Mouse (Mus musculus): ENCODE results near the gene A4galt. TPM values are rescaled to one million over a fixed set of nuclear protein-coding genes. Genes with fewer than 3 reads are reported as not detected.

Gene A4galt
- total and polyA plus RNA-seq, 3 experiments = not detected

DNA sequence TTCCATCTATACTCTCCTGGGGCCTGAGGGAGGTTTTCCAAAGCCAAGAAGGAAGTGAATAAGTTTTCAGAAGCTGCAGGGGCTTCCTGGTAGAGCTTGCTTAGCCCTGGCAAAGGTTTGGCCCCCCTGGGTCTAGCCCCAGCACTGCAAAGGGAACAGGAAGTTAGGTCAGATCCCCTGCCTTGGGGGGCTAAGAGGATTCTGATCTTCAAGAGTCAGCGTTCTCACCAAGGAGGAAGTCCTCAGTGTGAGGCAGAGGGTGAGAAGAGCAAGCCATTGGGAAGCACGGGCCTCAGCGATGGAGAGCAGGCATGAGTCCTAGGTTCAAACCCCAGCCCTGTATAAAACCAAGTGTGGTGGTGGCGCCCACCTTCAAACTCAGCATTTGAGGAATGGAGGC lies 4.9 kb upstream of the A4galt start:
- TF ChIP-seq NELFE (IDR thresholded peaks at IDR 0.05; ENCODE audit: low read depth, low read length) (no peak), POLR2AphosphoS2 (IDR thresholded peaks at IDR 0.05; ENCODE audit: low read length) (no peak), BHLHE40 (IDR thresholded peaks at IDR 0.05; ENCODE audit: borderline replicate concordance, low read depth, low read length) (no peak), GABPA (IDR thresholded peaks at IDR 0.05; ENCODE audit: low read depth, low read length) (no peak), RAD21 (IDR thresholded peaks at IDR 0.05; ENCODE audit: low read depth, low read length) (no peak), MYB (IDR thresholded peaks at IDR 0.05; ENCODE audit: low read depth, low read length) (no peak), USF1 (IDR thresholded peaks at IDR 0.05; ENCODE audit: low read depth, low read length) (no peak), CHD2 (IDR thresholded peaks at IDR 0.05; ENCODE audit: low read length) (no peak), POLR2AphosphoS5 (IDR thresholded peaks at IDR 0.05; ENCODE audit: borderline replicate concordance, low read depth, low read length) (no peak), NRF1 (IDR thresholded peaks at IDR 0.05; ENCODE audit: insufficient read depth, low read depth, low read length, poor library complexity, severe bottlenecking) (no peak), MAFK (IDR thresholded peaks at IDR 0.05; ENCODE audit: borderline replicate concordance, low read depth, low read length) (no peak), USF2 (IDR thresholded peaks at IDR 0.05; ENCODE audit: borderline replicate concordance in 1 of 2, insufficient read depth in 1 of 2, low read depth in 1 of 2, low read length in 2 of 2) (no peak), E2F4 (IDR thresholded peaks at IDR 0.05; ENCODE audit: borderline replicate concordance, low read depth, low read length) (no peak), UBTF (IDR thresholded peaks at IDR 0.05; ENCODE audit: borderline replicate concordance, insufficient read depth, low read depth, low read length) (no peak), POLR2A (IDR thresholded peaks at IDR 0.05; ENCODE audit: control insufficient read depth in 1 of 2, insufficient read depth in 1 of 2, low read depth in 1 of 2, low read length in 2 of 2, poor library complexity in 1 of 2) (no peak), EP300 (IDR thresholded peaks at IDR 0.05; ENCODE audit: low read depth in 1 of 2, low read length in 2 of 2) (no peak)
- Histone ChIP-seq H3K27me3 (ENCODE audit: control insufficient read depth in 1 of 2, insufficient read depth in 2 of 2, low read length in 2 of 2) (peaks cover 0 to 4% of the 10 kb centered on the region in 2 experiments; a peak in 2 of 4 replicates), H3K27ac (ENCODE audit: control insufficient read depth, low read depth, low read length) (no peak overlapping the region), H3K4me3 (ENCODE audit: control insufficient read depth in 1 of 2, insufficient read depth in 1 of 2, low read depth in 2 of 2, low read length in 2 of 2) (no peak overlapping the region), H3K4me1 (ENCODE audit: control insufficient read depth in 1 of 2, insufficient read depth in 2 of 2, low read length in 2 of 2) (peaks cover 0 to 4% of the 10 kb centered on the region in 2 experiments; a peak in 1 of 4 replicates), H3K9me3 (replicated peaks; ENCODE audit: insufficient read depth, low read length) (no peaks in the 10 kb centered on the region), H3K36me3 (ENCODE audit: control insufficient read depth in 1 of 2, insufficient read depth in 2 of 2, low read length in 2 of 2) (no peaks in the 10 kb centered on the region), H3K9ac (ENCODE audit: control insufficient read depth, low read depth, low read length, poor library complexity, severe bottlenecking) (no peak overlapping the region), H3K79me2 (ENCODE audit: control insufficient read depth, insufficient read depth, low read length, poor library complexity) (no peaks in the 10 kb centered on the region)
- no peak for DNase-seq (ENCODE audit: low read depth, low spot score)

DNA sequence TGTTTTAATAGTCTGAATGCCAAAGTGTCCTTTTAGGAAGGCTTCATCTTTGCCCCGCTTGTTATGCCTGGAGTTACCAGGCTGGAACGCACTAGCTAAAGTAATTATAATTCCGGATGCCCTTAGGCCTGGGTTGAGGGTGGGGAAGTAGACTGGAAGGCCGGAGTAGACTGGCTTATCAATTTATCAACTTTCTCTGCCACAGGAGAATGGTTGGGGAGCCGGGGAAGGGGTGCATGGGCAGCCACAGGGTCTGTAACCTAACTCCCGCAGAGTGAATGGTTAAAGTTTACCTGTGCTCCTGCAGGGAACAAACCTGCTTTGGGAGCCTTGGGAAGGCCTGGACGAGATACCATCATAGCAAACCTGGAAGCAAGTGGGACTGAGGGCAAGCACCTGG lies 4.4 kb upstream of the A4galt start:
- no peaks in the 10 kb centered on the region for H3K9me3 ChIP-seq (replicated peaks; ENCODE audit: insufficient read depth, low read length)
- DNase-seq (ENCODE audit: low read depth, low spot score) = no peak
- H3K79me2 ChIP-seq (ENCODE audit: control insufficient read depth, insufficient read depth, low read length, poor library complexity) = no peaks in the 10 kb centered on the region
- no peak overlapping the region for H3K27ac ChIP-seq (ENCODE audit: control insufficient read depth, low read depth, low read length)
- H3K4me3 ChIP-seq (ENCODE audit: control insufficient read depth in 1 of 2, insufficient read depth in 1 of 2, low read depth in 2 of 2, low read length in 2 of 2) = no peak overlapping the region
- H3K36me3 ChIP-seq (ENCODE audit: control insufficient read depth in 1 of 2, insufficient read depth in 2 of 2, low read length in 2 of 2) = no peaks in the 10 kb centered on the region
- no peak overlapping the region for H3K9ac ChIP-seq (ENCODE audit: control insufficient read depth, low read depth, low read length, poor library complexity, severe bottlenecking)
- H3K27me3 ChIP-seq (ENCODE audit: control insufficient read depth in 1 of 2, insufficient read depth in 2 of 2, low read length in 2 of 2) = peaks cover 0 to 4% of the 10 kb centered on the region in 2 experiments; a peak in 2 of 4 replicates
- H3K4me1 ChIP-seq (ENCODE audit: control insufficient read depth in 1 of 2, insufficient read depth in 2 of 2, low read length in 2 of 2) = peaks cover 0 to 4% of the 10 kb centered on the region in 2 experiments; a peak in 1 of 4 replicates
- TF ChIP-seq TAL1 (IDR thresholded peaks at IDR 0.05; ENCODE audit: low read length) (no peak), EP300 (IDR thresholded peaks at IDR 0.05; ENCODE audit: low read depth in 1 of 2, low read length in 2 of 2) (no peak), ZKSCAN1 (IDR thresholded peaks at IDR 0.05; ENCODE audit: low read depth, low read length) (no peak)

Data from MEL (cell line).